Mouse (Mus musculus): ENCODE data around the gene Tmcc3.

GRCm38 (mm10) chr10:94345509-94346252 lies 33.9 kb downstream of the Tmcc3 start:
- TF ChIP-seq CTCF (IDR thresholded peaks at IDR 0.05; ENCODE audit: borderline replicate concordance, control insufficient read depth, extremely low read depth, insufficient read depth, low read length, poor library complexity) = no peak
- TF ChIP-seq POLR2A (IDR thresholded peaks at IDR 0.05; ENCODE audit: control insufficient read depth, extremely low read depth, insufficient read depth, low read length, poor library complexity) = no peak

All from thymus, adult 2 months (tissue).